Mouse (Mus musculus): ENCODE data around the gene Rnf40.

Gene Rnf40

DNA sequence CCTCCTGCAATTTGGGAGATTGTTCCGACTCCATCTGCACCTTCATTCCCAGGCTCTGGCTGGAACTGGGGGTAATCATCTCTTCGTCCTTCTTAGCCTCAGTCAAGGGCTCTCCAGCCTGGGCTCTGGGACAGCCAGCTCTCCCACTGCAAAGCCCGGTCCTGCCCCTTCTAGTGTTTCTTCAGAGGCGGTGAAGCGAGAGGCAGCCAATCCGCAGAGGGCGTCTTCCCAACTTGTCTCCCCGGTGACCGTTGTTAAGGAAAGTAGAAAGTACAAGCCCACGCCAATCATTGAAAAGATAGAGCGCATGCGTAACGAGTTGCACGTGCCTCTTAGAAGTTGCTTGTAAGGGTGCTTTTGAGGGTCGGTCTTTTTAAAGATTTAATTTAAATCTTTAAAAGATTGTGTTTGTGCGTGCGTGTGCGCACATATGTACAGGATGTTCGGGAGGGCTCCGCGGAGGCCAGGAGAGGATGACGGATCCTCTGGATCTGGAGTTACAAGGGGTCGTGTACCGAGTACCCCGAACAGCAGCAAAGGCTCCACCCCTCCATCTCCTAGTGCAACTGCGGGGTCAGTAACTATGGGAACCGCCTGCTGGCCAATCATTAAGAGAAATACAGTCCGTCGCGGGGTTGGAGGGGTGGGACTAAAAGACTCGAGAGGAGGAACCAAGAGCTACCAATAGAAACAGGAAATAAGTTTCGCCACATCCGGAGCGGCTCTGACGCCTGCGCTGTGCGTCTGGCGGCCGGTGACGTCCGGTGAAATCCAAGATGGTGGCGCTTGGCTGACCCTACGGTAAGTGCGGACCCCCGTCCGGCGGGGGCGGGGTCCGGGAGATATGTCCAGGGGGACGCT lies at the start of gene Rnf40, which contains the start of gene Ccdc189:
Rnf40 (plus strand) TSS at position 757 of the 861 bp plus-strand sequence.
Ccdc189 (minus strand) TSS at position 585 of the 861 bp plus-strand sequence.
- peak; percentile 94 for DNase-seq

- peak; percentile 36 for DNase-seq
Measured at GRCm38 (mm10) chr7:127541671-127542070, 46.9 kb upstream of the Rnf40 start.

GRCm38 (mm10) chr7:127549116-127549835 lies 39.3 kb upstream of the Rnf40 start:
- peak; percentile 82 for DNase-seq

DNA sequence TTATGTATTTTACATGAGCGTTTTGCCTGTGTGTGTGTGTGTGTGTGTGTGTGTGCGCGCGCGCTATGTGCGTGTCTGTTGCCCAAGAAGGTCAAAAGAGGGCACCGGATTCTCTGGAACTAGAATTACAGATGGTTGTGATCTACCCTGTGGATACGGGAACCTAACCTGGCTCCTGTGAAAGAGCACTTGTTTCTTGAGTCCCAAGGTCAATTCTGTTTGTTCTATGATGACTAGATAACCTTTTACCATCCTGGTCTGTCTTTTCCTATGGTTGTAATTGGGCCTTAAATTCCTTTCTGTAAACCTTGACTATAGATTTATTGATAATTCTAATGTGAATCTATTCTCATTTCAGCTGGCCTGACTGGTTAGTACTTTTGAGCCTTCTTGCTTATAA lies 37.0 kb upstream of the Rnf40 start:
- no peak for DNase-seq

GRCm38 (mm10) chr7:127560580-127560979 lies 28.0 kb upstream of the Rnf40 start:
- DNase-seq = no peak

- no peak for DNase-seq
Measured at GRCm38 (mm10) chr7:127561340-127561858, 27.2 kb upstream of the Rnf40 start, which contains the start of gene Tmem265. Tmem265 (plus strand) TSS chr7:127561390.

GRCm38 (mm10) chr7:127564381-127565150 lies 24.0 kb upstream of the Rnf40 start:
- DNase-seq = peak; percentile 98

GRCm38 (mm10) chr7:127572895-127573471 lies 15.6 kb upstream of the Rnf40 start, which contains the start of gene Phkg2:
Phkg2 (plus strand) TSS chr7:127573340.
- peak; percentile 97 for DNase-seq

- DNase-seq = peak; percentile 66
Measured at GRCm38 (mm10) chr7:127573503-127574008, 15.0 kb upstream of the Rnf40 start.

GRCm38 (mm10) chr7:127574115-127574514 lies 14.5 kb upstream of the Rnf40 start:
- no peak for DNase-seq

DNA sequence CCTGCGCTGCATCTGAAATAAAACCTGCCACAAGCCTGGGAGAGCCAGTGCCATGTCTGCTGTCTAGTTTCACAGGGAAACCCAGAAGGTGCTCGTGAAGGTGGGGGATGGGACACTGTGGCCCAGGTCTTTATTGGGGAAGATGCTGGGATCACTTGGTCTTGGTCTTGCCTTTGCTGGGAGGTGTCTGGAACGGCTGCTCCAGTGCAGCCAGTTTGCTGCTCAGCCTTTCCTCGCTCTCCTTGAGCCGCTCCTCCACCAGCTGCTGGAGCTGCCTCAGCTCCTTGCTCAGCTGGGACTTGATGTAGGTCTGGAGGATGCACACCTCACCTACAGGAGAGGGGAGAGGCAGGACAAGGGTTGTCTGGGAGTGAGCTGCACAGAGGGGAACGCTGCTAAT lies 5.3 kb upstream of the Rnf40 start:
- no peak for DNase-seq

- no peak for DNase-seq
Measured at GRCm38 (mm10) chr7:127585031-127585430, 3.5 kb upstream of the Rnf40 start.

DNA sequence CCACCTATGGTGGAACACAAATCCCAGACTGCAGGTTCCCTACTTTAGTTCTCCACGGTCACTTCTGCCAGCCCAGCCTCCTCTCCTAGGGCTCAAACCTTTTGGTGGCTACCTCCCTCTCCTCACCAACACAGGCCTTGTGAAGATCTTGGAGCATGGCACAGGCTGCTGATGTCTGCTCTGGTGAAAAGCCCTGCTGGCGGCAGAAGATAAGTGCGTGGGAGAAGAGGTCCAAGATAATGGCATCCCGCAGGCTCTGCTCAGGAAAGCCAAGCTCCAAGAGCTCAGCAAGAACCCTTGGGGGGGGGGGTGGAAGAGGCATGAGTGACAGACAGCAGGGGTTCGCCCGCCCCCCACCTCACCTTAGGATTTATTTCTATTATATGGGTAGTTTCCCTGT lies 2.4 kb upstream of the Rnf40 start:
- DNase-seq = no peak

- no peak for DNase-seq
Measured at GRCm38 (mm10) chr7:127587196-127587595, 1.4 kb upstream of the Rnf40 start.

DNA sequence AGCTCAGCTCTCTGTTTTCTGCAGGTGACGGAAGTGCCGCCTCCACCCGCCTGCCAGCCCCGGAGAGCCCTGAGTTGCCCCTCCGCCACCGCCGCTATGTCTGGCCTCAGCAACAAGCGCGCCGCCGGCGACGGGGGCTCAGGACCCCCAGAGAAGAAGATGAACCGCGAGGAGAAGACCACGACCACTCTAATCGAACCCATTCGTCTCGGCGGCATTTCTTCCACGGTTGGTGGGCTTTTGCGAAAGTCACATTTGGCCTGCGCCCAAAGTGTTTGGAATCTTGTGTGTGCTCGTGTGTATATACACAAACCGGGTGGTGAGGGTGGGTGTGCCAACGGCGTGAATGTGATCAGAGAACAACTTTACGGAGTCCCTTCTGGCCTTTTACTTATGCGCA lies 334 bp downstream of the Rnf40 start:
- no peak for DNase-seq

- no peak for DNase-seq
Measured at GRCm38 (mm10) chr7:127589637-127590036, 1.1 kb downstream of the Rnf40 start.

GRCm38 (mm10) chr7:127591108-127591507 lies 2.5 kb downstream of the Rnf40 start:
- no peak for DNase-seq

GRCm38 (mm10) chr7:127592575-127592974 lies 4.0 kb downstream of the Rnf40 start:
- no peak for DNase-seq

DNA sequence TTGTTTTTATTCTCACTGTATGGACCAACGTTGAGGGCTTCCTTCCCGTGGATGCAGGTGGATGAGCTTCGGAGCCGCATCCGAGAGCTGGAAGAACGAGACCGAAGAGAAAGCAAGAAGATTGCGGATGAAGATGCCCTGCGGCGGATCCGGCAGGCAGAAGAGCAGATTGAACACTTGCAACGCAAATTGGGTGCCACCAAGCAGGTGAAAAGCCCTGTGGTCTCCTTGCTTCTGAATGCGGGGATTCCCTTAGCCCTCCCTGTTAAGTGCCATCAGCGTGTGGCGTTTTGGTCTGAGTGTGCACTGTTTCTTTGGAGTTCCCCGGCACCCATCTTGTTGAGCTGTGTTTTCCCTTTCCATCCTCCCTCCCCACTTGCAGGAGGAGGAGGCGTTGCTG lies 8.2 kb downstream of the Rnf40 start:
- DNase-seq = no peak

- DNase-seq = no peak
Measured at GRCm38 (mm10) chr7:127600612-127601011, 12.0 kb downstream of the Rnf40 start.

DNA sequence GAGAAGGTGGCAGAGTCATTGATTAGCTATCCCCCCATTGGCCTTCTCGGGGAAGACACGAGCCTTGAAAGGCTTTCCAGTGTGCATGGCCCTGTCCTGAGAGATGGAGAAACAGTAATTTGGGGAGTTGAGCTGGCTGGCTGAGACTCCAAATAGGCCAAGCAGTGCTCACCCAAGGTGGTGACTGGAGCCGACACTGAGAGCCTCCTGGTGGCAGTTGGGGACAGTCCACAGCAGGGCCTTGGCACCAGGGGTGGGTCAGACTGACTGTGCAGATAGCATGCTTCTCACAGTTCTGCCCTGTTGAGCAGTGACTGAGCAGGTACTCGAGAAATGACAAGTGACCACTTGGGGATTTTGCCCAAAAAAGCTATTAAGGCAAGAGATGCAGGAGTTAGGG lies 13.2 kb downstream of the Rnf40 start:
- DNase-seq = no peak

DNA sequence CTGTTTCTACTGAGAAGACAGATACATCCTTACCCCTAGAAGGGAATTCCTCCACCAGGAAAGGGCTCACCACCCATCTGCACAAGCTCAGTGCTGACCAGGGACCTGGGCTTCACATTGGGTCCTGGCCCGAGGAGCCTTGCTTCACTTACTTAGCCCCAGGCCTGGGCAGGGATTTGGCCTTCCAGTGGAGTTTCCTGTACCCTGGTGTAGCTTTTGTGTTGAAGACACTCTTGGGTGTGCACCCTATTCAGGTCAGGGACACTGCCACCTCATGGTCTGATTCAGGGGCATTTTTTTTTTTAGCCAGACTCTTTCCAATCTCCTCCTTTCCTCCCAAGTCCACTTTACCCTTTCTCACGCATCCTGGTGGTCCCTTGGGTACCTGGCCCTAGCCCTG lies 14.3 kb downstream of the Rnf40 start:
- DNase-seq = no peak
